Mouse (Mus musculus): ENCODE measurements at regions not wholly inside any gene's neighbourhood (a gene's known extent, or its start where the extent isn't known, plus 50 kb on each side); places are given as distances from the start of the nearest gene placed in this dataset.

DNA sequence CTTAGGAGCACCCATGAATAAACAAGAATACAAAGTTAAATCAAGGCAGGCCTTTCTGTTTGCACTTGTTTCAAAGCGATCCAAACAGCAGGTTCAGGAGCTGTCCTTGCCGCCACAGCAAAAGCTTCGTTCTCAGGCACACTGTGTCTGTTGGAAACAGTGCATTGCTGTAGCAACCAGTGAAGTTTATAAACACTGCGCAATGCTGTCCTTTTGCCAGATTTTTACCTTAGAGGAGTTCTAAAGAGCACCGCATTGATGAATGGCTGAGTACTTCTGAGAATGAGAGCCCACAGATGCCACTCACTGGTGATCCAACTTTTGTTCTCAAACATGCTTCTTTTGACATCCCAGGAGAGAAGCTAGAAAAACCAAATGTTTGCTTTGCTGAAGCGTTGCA lies 64.0 kb upstream of the Bmp4 start:
- H3K4me1 ChIP-seq (ENCODE audit: insufficient read depth): no peaks in the 10 kb centered on the region
- H3K4me2 ChIP-seq (ENCODE audit: low read depth): no peak overlapping the region
- H3K36me3 ChIP-seq (ENCODE audit: insufficient read depth): no peaks in the 10 kb centered on the region
- ATAC-seq: no peak
- no peaks in the 10 kb centered on the region for H3K9me3 ChIP-seq (ENCODE audit: low read length)
- no peak overlapping the region for H3K27ac ChIP-seq (ENCODE audit: low read depth, low read length)
- DNase-seq: no peak
- no peak overlapping the region for H3K4me3 ChIP-seq (ENCODE audit: low read depth, low read length)
- H3K9ac ChIP-seq: no peak overlapping the region
- H3K27me3 ChIP-seq (ENCODE audit: insufficient read depth, low read length): no peaks in the 10 kb centered on the region
- TF ChIP-seq CTCF (IDR thresholded peaks at IDR 0.05; ENCODE audit: low read depth): no peak
- WGBS: 53% methylated on average over 6 of the region's 6 CpGs

DNA sequence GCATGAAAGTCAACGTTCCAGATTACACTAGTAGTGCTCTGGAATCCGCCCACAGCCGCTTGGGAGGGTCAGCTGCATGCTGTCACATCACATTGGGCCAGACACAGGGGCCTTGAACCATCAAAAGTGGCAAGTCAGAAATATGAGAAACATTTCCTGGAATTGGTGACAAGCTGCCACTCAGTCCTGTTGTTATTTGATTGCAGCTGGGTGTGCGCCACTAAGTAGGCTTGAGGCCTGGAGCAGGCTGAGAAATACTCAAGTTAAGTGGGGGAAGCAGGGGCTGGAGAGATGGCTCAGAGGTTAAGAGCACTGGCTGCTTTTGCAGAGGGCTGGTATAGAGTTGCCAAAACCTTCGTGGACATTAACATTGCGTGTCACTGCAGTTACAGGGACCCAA lies 51.2 kb upstream of the Bmp4 start:
- H3K36me3 ChIP-seq (ENCODE audit: insufficient read depth): no peaks in the 10 kb centered on the region
- no peak overlapping the region for H3K4me3 ChIP-seq (ENCODE audit: low read depth, low read length)
- no peak overlapping the region for H3K4me2 ChIP-seq (ENCODE audit: low read depth)
- TF ChIP-seq CTCF (IDR thresholded peaks at IDR 0.05; ENCODE audit: low read depth): no peak
- no peak overlapping the region for H3K9ac ChIP-seq
- no peaks in the 10 kb centered on the region for H3K4me1 ChIP-seq (ENCODE audit: insufficient read depth)
- H3K27ac ChIP-seq (ENCODE audit: low read depth, low read length): no peak overlapping the region
- H3K9me3 ChIP-seq (ENCODE audit: low read length): no peaks in the 10 kb centered on the region
- DNase-seq: no peak
- ATAC-seq: no peak
- WGBS: 91% methylated on average over 6 of the region's 6 CpGs
- H3K27me3 ChIP-seq (ENCODE audit: insufficient read depth, low read length): no peaks in the 10 kb centered on the region
